ENCODE assay signal across 8 mouse cellular contexts in genomic region chr6:114723925-114724324, GRCm38 (mm10).
DNase-seq lines count a peak whose midpoint lies in the region; ATAC-seq and TF ChIP-seq lines count a peak whose summit lies in the region.

No protein-coding gene starts in this region.

- H3K36me3 ChIP-seq in heart, embryonic 14.5 days (ENCODE audit: control insufficient read depth, insufficient read depth, low read length), result no peaks in the 10 kb centered on the region

- H3K27me3 ChIP-seq in heart, embryonic 14.5 days (ENCODE audit: control insufficient read depth, insufficient read depth, low read length), result no peaks in the 10 kb centered on the region

- 21% methylated on average over 9 of the region's 9 CpGs for WGBS in heart, embryonic 14.5 days
- WGBS in lung, adult 2 months, result 19% methylated on average over 9 of the region's 9 CpGs

- peak; percentile 24 for DNase-seq in urinary bladder, postnatal 14 days (ENCODE audit: low spot score)
- DNase-seq in urinary bladder, postnatal 25 days (ENCODE audit: low spot score), result no peak
- DNase-seq in kidney, postnatal 14 days, result peak; percentile 63
- DNase-seq in lung, adult 2 months, result peak; percentile 38
- DNase-seq in retina, adult 2 months (ENCODE audit: low read depth, low spot score), result peak; percentile 20
- DNase-seq in spleen, adult 12 weeks (ENCODE audit: low spot score), result no peak

- H3K9me3 ChIP-seq in heart, embryonic 14.5 days (ENCODE audit: control insufficient read depth, low read length), result no peaks in the 10 kb centered on the region

- peak; percentile 90 for TF ChIP-seq CTCF in cortical plate, adult 2 months (IDR thresholded peaks at IDR 0.05; ENCODE audit: extremely low read depth, insufficient read depth, low read length)
- TF ChIP-seq CTCF in lung, adult 2 months (IDR thresholded peaks at IDR 0.05; ENCODE audit: insufficient read depth, low read length), result peak; percentile 50; the same call in 1 of the 2 replicates

- H3K27ac ChIP-seq in cortical plate, adult 2 months (ENCODE audit: insufficient read depth, low read length), result no peak overlapping the region
- H3K27ac ChIP-seq in heart, embryonic 14.5 days (replicated peaks in 1 of 2; ENCODE audit: control insufficient read depth in 1 of 2, insufficient read depth in 1 of 2, low read depth in 2 of 2, low read length in 2 of 2), result no peak overlapping the region

- H3K9ac ChIP-seq in heart, embryonic 14.5 days (ENCODE audit: low read length), result no peak overlapping the region

- no peak for ATAC-seq in heart, embryonic 14.5 days (ENCODE audit: insufficient number of reproducible peaks, insufficient read depth, low FRiP score, low read depth)

- H3K4me1 ChIP-seq in cortical plate, adult 2 months (ENCODE audit: control insufficient read depth, insufficient read depth, low read length), result peaks cover 2% of the 10 kb centered on the region; the same call in 1 of the 2 replicates
- H3K4me1 ChIP-seq in heart, embryonic 14.5 days (ENCODE audit: control insufficient read depth in 2 of 2, insufficient read depth in 2 of 2, low read length in 2 of 2), result peaks cover 25 to 34% of the 10 kb centered on the region in 2 experiments
- no peaks in the 10 kb centered on the region for H3K4me1 ChIP-seq in lung, adult 2 months (ENCODE audit: control insufficient read depth, insufficient read depth, low read length)

- H3K4me3 ChIP-seq in cortical plate, adult 2 months (ENCODE audit: insufficient read depth, low read length), result no peak overlapping the region
- H3K4me3 ChIP-seq in heart, embryonic 14.5 days (ENCODE audit: control insufficient read depth in 1 of 2, insufficient read depth in 1 of 2, low read depth in 1 of 2, low read length in 2 of 2), result no peak overlapping the region
- no peak overlapping the region for H3K4me3 ChIP-seq in lung, adult 2 months (replicated peaks; ENCODE audit: extremely low read depth, low read depth, low read length)

- peak overlapping the region; percentile 31; the same call in 1 of the 2 replicates for H3K4me2 ChIP-seq in heart, embryonic 14.5 days (ENCODE audit: low read length)

- TF ChIP-seq POLR2A in cortical plate, adult 2 months (IDR thresholded peaks at IDR 0.05; ENCODE audit: extremely low read depth, insufficient read depth, low read length), result no peak
- TF ChIP-seq POLR2A in lung, adult 2 months (IDR thresholded peaks at IDR 0.05; ENCODE audit: borderline replicate concordance, extremely low read depth, low read depth, low read length), result no peak

Comparison
In these comparisons a context has a peak if more than half of its experiments do, and no peak if none do; other contexts are left out.
1. DNase-seq: peak in urinary bladder, postnatal 14 days (single experiment), kidney, postnatal 14 days (single experiment), lung, adult 2 months (single experiment) and retina, adult 2 months (single experiment); none in urinary bladder, postnatal 25 days (single experiment) and spleen, adult 12 weeks (single experiment).